Mouse (Mus musculus) lung, adult 2 months (tissue): ENCODE measurements around the gene Unc5a. TPM values are rescaled to one million over a fixed set of nuclear protein-coding genes. Genes with fewer than 3 reads are reported as not detected.

ENCODE experiments used
- DNase-seq: peaks from one replicate; pipeline ENCODE4 v3.0.0; 2022
- H3K4me1 ChIP-seq: fragments of 200-500 bp; 2 replicates; pipeline ENCODE4 v1.6.1; 2011; ENCODE audit warnings: low read length; ENCODE audit not compliant: control insufficient read depth, insufficient read depth
- H3K4me3 ChIP-seq: fragments of 200-500 bp; replicated peaks from 2 replicates; pipeline ENCODE3; 2011; ENCODE audit warnings: low read depth, mild to moderate bottlenecking, control low read depth, low read length; ENCODE audit errors: extremely low read depth
- CTCF ChIP-seq: fragments of 200-500 bp; IDR thresholded peaks from 2 replicates; pipeline ENCODE4 v1.5.1; 2011; ENCODE audit warnings: mild to moderate bottlenecking, low read length, control low read depth; ENCODE audit not compliant: insufficient read depth
- POLR2A ChIP-seq: fragments of 200-500 bp; IDR thresholded peaks from 2 replicates; pipeline ENCODE4 v1.6.1; 2011; ENCODE audit warnings: low read depth, mild to moderate bottlenecking, control low read depth, low read length, borderline replicate concordance; ENCODE audit errors: extremely low read depth
- WGBS: fragments of 180-500 bp; shearing (Covaris S2); methylation state at CpG from one replicate; pipeline ENCODE4 v1.1.7; 2018; 5-methylcytosine and 5-hydroxymethylcytosine counted together
- polyA plus RNA-seq: library from polyadenylated mRNA; depleted of rRNA; stranded (reverse); fragments of >200 nt; gene quantifications from 2 replicates; pipeline ENCODE4 v1.2.3, GENCODE M21; 2012

The Unc5a gene
- polyA plus RNA-seq, 1 experiment: 2.9 TPM

DNA sequence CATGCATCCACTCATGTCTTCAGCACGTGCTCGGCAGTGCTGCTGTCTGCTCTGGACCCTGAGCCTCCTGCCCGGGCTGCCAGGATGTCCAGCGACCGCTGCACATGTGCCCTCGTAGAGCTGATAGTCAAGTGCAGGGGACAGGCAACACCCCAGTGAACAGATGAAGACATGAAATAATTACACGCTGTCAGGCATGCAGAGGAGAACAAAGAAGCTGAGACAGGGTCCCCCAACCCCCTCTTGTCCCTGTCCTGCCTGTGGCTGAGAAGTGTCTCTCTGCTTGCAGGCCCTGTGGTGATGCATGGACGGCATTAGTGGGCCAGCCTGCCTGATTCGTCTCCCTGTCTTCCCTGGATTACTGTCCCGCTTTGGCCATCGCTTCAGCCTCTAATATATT, 18.3 kb downstream of the Unc5a start:
- Histone ChIP-seq H3K4me1 (no peaks in the 10 kb centered on the region), H3K4me3 (no peak overlapping the region)
- DNase-seq: no peak
- WGBS: 83% methylated on average over 11 of the region's 11 CpGs
- TF ChIP-seq POLR2A: no peak
- TF ChIP-seq CTCF: no peak

DNA sequence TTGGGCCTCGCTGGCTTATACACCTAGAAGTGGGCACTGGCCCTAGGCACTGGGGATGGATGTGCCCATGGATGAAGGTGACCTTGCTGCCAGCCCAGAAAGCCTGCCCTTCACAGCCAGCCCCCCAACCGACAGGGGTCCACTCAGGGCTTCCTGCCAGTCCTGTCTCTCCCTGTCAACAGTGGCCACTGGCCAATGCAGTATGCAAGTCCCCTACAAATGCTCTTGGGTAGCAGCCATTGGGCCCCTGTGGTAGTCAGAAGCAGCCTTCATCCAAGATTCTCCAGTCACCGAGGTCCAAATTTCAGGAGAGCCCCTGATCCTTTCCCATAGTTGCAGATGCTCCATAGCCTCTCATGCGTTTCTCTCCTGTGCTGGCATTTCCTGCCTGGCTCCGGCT, 19.4 kb downstream of the Unc5a start:
- no peaks in the 10 kb centered on the region for H3K4me1 ChIP-seq
- DNase-seq: no peak
- WGBS: 55% methylated on average over 5 of the region's 5 CpGs
- no peak overlapping the region for H3K4me3 ChIP-seq
- no peak for TF ChIP-seq CTCF
- no peak for TF ChIP-seq POLR2A

DNA sequence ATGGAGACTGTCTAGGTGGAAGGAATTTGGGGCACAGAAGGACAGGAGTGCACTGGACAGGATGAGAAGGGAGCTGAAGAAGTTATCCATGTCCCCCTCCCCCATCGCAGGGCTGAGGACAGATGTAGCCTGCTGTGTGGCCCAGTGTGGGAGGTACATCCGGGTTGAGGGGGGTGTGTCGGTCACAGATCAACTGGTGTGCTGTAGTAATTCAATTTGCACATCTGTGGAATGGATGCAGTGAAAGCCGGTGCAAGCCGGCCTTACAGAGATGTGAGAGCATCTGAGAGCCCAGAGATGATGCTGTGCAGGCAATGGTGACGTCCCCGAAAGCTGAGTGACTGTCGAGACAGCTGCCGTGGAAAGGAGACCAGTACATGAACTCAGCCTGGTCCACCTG, 20.3 kb downstream of the Unc5a start:
- TF ChIP-seq POLR2A: no peak
- TF ChIP-seq CTCF: no peak
- DNase-seq: no peak
- 47% methylated on average over 9 of the region's 9 CpGs for WGBS
- Histone ChIP-seq H3K4me3 (no peak overlapping the region), H3K4me1 (no peaks in the 10 kb centered on the region)

DNA sequence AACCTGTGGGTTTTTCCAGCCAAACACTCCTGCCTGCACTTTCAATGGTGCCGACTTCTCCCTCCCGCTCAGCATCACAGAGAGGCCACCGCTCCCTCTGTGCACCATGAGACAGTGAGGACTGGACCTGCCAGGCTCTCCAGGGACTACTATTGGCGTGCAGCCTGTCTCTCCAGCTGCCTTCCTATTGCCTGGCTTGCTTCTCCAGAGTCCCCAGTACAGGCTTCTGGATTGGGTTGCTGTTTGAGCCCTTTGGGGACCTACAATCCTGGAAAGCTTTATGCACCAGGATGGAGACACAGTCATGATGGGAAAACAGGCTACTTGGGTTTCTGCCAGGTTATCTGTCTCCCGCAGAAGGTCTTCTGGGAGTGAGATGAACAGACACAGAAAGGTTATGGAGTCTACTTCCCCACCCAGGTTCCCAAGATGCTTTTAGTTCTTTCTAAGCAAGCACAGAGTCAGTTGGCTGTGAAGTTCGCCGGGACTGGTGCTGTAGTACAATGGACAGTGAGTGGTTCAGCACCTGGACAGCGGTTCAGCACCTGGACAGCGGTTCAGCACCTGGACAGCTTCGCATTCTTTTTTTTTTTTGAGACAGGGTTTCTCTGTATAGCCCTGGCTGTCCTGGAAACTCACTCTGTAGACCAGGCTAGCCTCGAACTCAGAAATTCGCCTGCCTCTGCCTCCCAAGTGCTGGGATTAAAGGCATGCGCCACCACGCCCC, 21.5 kb downstream of the Unc5a start:
- WGBS: 44% methylated on average over 14 of the region's 14 CpGs
- DNase-seq: peak; percentile 36
- no peak overlapping the region for H3K4me3 ChIP-seq
- H3K4me1 ChIP-seq: no peaks in the 10 kb centered on the region
- TF ChIP-seq CTCF (no peak), POLR2A (no peak)

DNA sequence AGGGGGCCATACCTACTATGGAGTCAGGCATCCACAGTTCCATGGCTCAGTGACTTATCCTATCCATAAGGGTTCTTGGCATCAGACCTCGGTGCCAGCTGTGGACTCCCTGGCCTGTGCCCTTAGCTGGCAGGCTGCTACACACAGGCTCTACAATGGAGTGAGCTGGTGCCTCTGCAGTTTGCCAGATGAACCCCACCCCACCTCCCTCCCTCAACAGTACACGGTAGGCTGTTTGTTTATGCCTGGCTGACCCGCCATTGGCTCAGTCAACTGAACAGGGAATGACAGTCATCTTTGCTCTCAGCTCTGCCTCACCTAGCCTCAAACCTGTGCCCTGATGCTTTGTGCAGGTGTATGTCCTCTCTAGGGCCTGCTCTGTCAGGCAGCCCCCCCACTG, 26.3 kb downstream of the Unc5a start:
- 45% methylated on average over 3 of the region's 3 CpGs for WGBS
- DNase-seq: no peak

DNA sequence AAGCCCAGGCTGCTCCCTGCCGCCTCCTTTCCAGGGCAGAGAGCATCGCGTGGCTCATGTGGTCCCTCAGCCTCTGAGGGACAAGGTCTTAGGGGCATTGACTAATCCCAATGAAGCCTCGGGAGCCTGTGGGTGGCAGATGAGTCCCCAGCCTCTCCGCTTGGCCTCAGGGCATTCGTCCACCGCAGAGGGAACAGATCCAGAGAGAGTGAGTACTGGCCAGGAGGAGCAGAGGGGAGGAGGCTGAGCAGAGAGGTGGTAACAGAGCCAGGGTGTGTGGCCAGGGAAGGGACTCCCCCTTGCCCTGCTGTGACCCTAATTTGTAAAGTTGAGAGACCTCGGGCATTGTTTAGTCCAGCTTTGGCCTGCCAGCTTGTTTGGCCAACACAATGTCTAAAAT, 29.6 kb downstream of the Unc5a start:
- no peak overlapping the region for H3K4me3 ChIP-seq
- 51% methylated on average over 8 of the region's 8 CpGs for WGBS
- H3K4me1 ChIP-seq: no peaks in the 10 kb centered on the region
- DNase-seq: no peak
- TF ChIP-seq POLR2A: no peak
- no peak for TF ChIP-seq CTCF

More for the DNA sequence above, 26.3 kb downstream of the Unc5a start:
- Histone ChIP-seq H3K4me3 (no peak overlapping the region), H3K4me1 (no peaks in the 10 kb centered on the region)
- TF ChIP-seq CTCF (no peak), POLR2A (no peak)

DNA sequence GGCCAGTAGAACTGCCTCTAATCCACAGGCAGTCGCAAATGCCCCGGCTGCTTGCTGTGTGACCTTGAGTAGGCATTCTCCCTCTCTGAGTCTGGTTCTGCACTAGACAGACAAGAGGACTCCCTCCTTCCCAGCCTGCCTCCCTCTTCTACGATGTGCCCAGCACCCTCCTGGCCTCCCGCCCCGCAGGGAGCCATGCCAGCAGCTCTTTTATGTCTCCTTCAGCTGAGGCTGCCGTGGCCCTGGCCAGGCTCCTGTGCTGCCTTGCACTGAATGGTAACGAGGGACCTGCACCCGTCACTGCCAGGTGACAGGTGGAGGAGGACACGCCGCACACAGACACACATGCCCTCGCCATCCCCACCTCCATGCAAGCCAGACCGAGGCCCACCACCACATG, 31.7 kb downstream of the Unc5a start:
- WGBS: 83% methylated on average over 12 of the region's 12 CpGs
- TF ChIP-seq CTCF: no peak
- TF ChIP-seq POLR2A: no peak
- Histone ChIP-seq H3K4me1 (no peaks in the 10 kb centered on the region), H3K4me3 (no peak overlapping the region)
- DNase-seq: no peak

DNA sequence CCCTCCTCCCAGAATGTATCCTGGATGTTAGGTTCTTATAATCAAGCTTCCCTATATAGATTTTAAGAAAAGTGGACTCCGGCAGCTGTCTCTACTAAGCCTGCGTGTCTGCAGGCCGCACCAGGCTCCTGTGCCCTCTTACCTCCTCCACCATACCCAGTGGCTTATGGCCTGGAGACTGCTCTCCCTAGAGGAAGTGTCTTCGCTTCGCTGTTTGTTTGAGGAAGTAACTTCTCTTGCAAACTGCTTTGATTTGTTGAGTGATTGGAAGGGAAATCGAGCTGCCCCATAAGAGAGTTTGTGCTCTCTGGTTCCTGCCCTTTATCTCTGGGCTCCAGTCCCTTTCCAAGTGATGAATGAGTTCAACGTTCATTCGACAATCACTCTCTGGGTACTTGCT, 33.8 kb downstream of the Unc5a start:
- 52% methylated on average over 8 of the region's 8 CpGs for WGBS
- TF ChIP-seq POLR2A (no peak), CTCF (no peak)
- Histone ChIP-seq H3K4me3 (no peak overlapping the region), H3K4me1 (peaks cover 3% of the 10 kb centered on the region; the same call in 1 of the 2 replicates)
- no peak for DNase-seq

DNA sequence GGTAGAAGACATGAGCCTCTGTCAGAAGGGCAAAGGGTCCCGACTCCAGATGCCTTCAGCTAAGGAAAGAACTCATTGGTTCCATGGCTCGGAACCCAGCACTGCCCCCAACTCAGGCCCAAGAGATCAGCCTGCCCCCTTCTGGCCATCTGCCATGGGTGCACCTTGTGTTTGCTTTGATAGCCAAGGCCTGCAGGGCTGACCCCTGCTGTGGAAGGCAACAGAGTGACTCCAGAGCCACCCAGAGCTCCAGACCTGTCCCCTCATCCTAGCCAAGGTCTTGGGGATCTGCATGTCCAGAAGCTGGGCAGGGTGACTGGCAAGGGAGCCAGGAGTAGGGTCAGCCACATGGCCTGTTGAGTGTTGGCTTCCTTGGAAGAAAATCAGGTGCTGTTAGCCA, 34.4 kb downstream of the Unc5a start:
- DNase-seq: no peak
- Histone ChIP-seq H3K4me3 (no peak overlapping the region), H3K4me1 (peaks cover 3% of the 10 kb centered on the region; the same call in 1 of the 2 replicates)
- TF ChIP-seq POLR2A: no peak
- 0 out of 2 replicates have a peak, but pooled peaks have one; percentile 13 for TF ChIP-seq CTCF
- 74% methylated on average over 2 of the region's 2 CpGs for WGBS

DNA sequence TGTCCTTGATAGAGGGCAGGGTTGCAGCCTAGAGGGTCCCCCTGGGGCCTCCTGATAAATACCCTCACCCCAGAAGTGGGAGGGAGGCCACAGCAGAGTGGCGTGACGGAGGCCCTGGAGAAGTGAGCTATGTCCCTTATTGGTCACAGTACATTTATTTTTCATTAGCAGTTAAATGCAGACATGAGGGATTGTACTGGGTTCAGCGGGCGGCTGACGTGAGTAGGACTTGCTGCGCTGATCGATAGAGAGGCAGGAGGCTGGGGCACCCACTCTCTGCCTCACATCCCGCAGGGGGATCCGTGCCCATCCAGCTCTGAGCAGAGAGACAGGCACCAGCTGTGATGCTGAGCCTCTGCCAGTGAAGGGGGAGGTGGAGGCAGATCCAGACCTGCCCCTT, 38.2 kb downstream of the Unc5a start:
- no peak for TF ChIP-seq POLR2A
- no peak for TF ChIP-seq CTCF
- no peak for DNase-seq
- peaks cover 3% of the 10 kb centered on the region; the same call in 1 of the 2 replicates for H3K4me1 ChIP-seq
- H3K4me3 ChIP-seq: no peak overlapping the region
- 80% methylated on average over 9 of the region's 9 CpGs for WGBS

DNA sequence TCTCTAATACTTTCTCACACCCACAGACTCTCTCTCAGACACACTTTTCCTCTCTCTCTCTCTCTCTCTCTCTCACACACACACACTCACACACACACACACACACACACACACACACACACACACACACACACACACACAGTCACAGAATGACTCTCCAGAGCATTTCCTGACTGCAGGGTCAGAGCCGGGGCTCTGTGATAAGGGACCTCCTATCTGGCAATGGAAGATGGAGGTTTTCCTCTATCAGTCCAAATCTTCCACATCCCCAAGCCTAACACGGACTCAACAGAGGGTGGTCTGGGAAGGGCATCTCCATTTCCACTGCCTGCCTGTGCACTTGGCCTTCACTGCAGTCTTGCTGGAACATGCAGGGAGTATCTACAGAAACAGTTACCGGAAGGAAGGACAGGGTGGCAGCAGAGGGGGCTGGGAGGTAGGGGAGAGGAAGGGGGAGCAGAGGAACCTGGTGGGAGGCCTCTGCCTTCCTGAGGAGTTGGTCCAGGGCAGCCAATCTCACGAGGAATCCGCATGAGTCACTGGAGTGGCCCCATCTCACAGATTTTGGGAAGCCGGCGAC, 39.1 kb downstream of the Unc5a start:
- WGBS: 37% methylated on average over 7 of the region's 7 CpGs
- H3K4me1 ChIP-seq: peaks cover 3% of the 10 kb centered on the region; the same call in 1 of the 2 replicates
- no peak overlapping the region for H3K4me3 ChIP-seq
- TF ChIP-seq POLR2A (no peak), CTCF (no peak)
- DNase-seq: no peak
